Mouse (Mus musculus) limb, embryonic 10.5 days (tissue): Measurements from ENCODE around the gene Itpk1. TPM values are rescaled to one million over a fixed set of nuclear protein-coding genes. Genes with fewer than 3 reads are reported as not detected.
A peak's percentile ranks its signal among the peaks of the same experiment; 100 is the strongest.

Source experiments
- DNase-seq: peaks from one replicate; pipeline ENCODE4 v3.0.0-alpha.2; 2017; ENCODE audit warnings: low spot score
- H3K27ac ChIP-seq: fragments of 300-500 bp; sonication (generic); 2 replicates; pipeline ENCODE4 v1.5.1; 2016; ENCODE audit warnings: mild to moderate bottlenecking
- H3K27me3 ChIP-seq: fragments of 300-500 bp; sonication (generic); 2 replicates; pipeline ENCODE4 v1.6.1; 2016; ENCODE audit warnings: low read depth, mild to moderate bottlenecking; ENCODE audit not compliant: poor library complexity, severe bottlenecking
- H3K36me3 ChIP-seq: fragments of 300-500 bp; sonication (generic); 2 replicates; pipeline ENCODE4 v1.6.1; 2016; ENCODE audit warnings: mild to moderate bottlenecking, moderate library complexity
- H3K4me1 ChIP-seq: fragments of 300-500 bp; sonication (generic); 2 replicates; pipeline ENCODE4 v1.6.1; 2016
- H3K4me3 ChIP-seq: fragments of 300-500 bp; sonication (generic); 2 replicates; pipeline ENCODE4 v1.5.1; 2016; ENCODE audit warnings: mild to moderate bottlenecking, moderate library complexity
- H3K9me3 ChIP-seq: fragments of 300-500 bp; sonication (generic); replicated peaks from 2 replicates; pipeline ENCODE4 v1.6.1; 2016; ENCODE audit warnings: mild to moderate bottlenecking
- WGBS: fragments of 180-500 bp; shearing (Covaris S2); methylation state at CpG from one replicate; pipeline ENCODE4 v1.1.7; 2016; 5-methylcytosine and 5-hydroxymethylcytosine counted together
- polyA plus RNA-seq: library from polyadenylated mRNA; unstranded; fragments of >200 nt; fragmentation: Nextera tagmentation; extraction: Ambion mirVana; gene quantifications from 2 replicates; pipeline ENCODE4 v1.2.1, GENCODE M21; 2016

Gene Itpk1
- polyA plus RNA-seq, 1 experiment from 2014 or later = 9.7 TPM

- Histone ChIP-seq H3K4me3 (no peak overlapping the region), H3K36me3 (0 out of 2 replicates have a peak, but pooled peaks cover 2% of the 10 kb centered on the region), H3K27me3 (no peaks in the 10 kb centered on the region), H3K9me3 (no peaks in the 10 kb centered on the region), H3K27ac (no peak overlapping the region), H3K4me1 (peaks cover 29% of the 10 kb centered on the region)
- no peak for DNase-seq
- WGBS = 84% methylated on average over 4 of the region's 4 CpGs
These were observed 83.5 kb downstream of the Itpk1 start for GRCm38 (mm10) chr12:102621205-102621604.

GRCm38 (mm10) chr12:102619908-102620307, 84.8 kb downstream of the Itpk1 start:
- Histone ChIP-seq H3K9me3 (no peaks in the 10 kb centered on the region), H3K36me3 (0 out of 2 replicates have a peak, but pooled peaks cover 2% of the 10 kb centered on the region), H3K27me3 (no peaks in the 10 kb centered on the region), H3K27ac (no peak overlapping the region), H3K4me1 (peaks cover 31% of the 10 kb centered on the region), H3K4me3 (no peak overlapping the region)
- DNase-seq = no peak
- 85% methylated on average over 7 of the region's 7 CpGs for WGBS

DNA sequence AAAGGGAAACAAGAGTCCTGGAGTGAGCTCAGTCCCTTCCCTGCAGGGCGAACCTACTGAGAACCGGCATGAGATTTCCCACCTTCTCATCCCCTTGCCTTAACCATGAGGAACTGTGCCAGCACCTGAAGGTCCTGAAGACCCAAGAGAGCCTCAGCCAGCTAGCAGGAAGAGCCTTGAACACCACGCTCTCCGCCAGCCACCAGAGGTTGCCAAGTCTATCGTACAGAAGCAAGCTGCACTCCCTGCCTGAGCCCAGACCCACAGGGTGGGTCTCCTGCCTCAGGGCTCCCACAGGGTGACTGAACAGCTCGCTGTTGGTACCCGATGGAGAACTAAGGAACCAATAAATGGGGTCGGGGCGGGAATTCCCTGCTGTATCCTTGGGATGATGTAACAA, 86.6 kb downstream of the Itpk1 start:
- Histone ChIP-seq H3K27ac (no peak overlapping the region; the same call in 1 of the 2 replicates), H3K27me3 (no peaks in the 10 kb centered on the region), H3K4me1 (peaks cover 31% of the 10 kb centered on the region), H3K9me3 (no peaks in the 10 kb centered on the region), H3K4me3 (no peak overlapping the region), H3K36me3 (0 out of 2 replicates have a peak, but pooled peaks cover 2% of the 10 kb centered on the region)
- 70% methylated on average over 9 of the region's 9 CpGs for WGBS
- no peak for DNase-seq

- DNase-seq = no peak
- Histone ChIP-seq H3K4me3 (no peak overlapping the region), H3K9me3 (no peaks in the 10 kb centered on the region), H3K4me1 (peaks cover 26% of the 10 kb centered on the region), H3K27ac (0 out of 2 replicates have a peak overlapping the region, but pooled peaks have one; percentile 22), H3K27me3 (no peaks in the 10 kb centered on the region), H3K36me3 (0 out of 2 replicates have a peak, but pooled peaks cover 2% of the 10 kb centered on the region)
- WGBS = 47% methylated on average over 7 of the region's 7 CpGs
These were observed 87.7 kb downstream of the Itpk1 start for GRCm38 (mm10) chr12:102616843-102617519.

- H3K36me3 ChIP-seq = no peaks in the 10 kb centered on the region
- H3K4me3 ChIP-seq = no peak overlapping the region
- no peaks in the 10 kb centered on the region for H3K27me3 ChIP-seq
- H3K9me3 ChIP-seq = no peaks in the 10 kb centered on the region
- H3K4me1 ChIP-seq = peaks cover 26% of the 10 kb centered on the region
- no peak for DNase-seq
- 53% methylated on average over 4 of the region's 4 CpGs for WGBS
- H3K27ac ChIP-seq = no peak overlapping the region
These were observed 88.5 kb downstream of the Itpk1 start for GRCm38 (mm10) chr12:102616201-102616600.

DNA sequence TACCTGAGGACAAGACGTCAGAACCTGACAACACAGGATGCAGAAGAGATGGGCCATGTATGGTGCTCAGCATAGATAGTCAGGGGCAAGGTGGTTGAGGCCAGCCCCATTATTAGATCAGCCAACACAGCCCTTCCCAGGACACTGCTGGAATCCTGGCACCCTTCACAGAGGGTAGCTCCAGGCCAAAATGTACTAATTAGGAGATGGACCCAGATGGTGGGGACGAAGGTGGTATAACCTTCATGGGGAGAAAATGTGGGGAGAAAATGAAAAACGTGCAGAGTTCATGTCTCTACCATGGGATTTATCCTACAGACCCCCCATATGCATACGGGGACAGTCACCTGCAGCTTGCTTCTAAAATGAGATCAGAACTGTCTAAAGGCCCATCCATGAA, 91.3 kb downstream of the Itpk1 start:
- WGBS = 90% methylated on average over 4 of the region's 4 CpGs
- H3K27ac ChIP-seq = no peak overlapping the region
- H3K9me3 ChIP-seq = no peaks in the 10 kb centered on the region
- no peak for DNase-seq
- peaks cover 22% of the 10 kb centered on the region for H3K4me1 ChIP-seq
- H3K4me3 ChIP-seq = no peak overlapping the region
- H3K27me3 ChIP-seq = no peaks in the 10 kb centered on the region
- H3K36me3 ChIP-seq = no peaks in the 10 kb centered on the region

GRCm38 (mm10) chr12:102612431-102612830, 92.3 kb downstream of the Itpk1 start:
- Histone ChIP-seq H3K27me3 (no peaks in the 10 kb centered on the region), H3K9me3 (no peaks in the 10 kb centered on the region), H3K27ac (no peak overlapping the region), H3K4me3 (no peak overlapping the region), H3K4me1 (peaks cover 15% of the 10 kb centered on the region), H3K36me3 (no peaks in the 10 kb centered on the region)
- WGBS = 95% methylated on average over 1 of the region's 1 CpGs
- no peak for DNase-seq

GRCm38 (mm10) chr12:102610927-102611326, 93.8 kb downstream of the Itpk1 start:
- 91% methylated on average over 8 of the region's 8 CpGs for WGBS
- Histone ChIP-seq H3K27me3 (no peaks in the 10 kb centered on the region), H3K27ac (no peak overlapping the region)

GRCm38 (mm10) chr12:102607808-102608517, 96.8 kb downstream of the Itpk1 start:
- Histone ChIP-seq H3K4me1 (no peaks in the 10 kb centered on the region), H3K36me3 (no peaks in the 10 kb centered on the region), H3K4me3 (no peak overlapping the region), H3K27ac (no peak overlapping the region), H3K27me3 (no peaks in the 10 kb centered on the region), H3K9me3 (no peaks in the 10 kb centered on the region)
- DNase-seq = no peak
- WGBS = 90% methylated on average over 11 of the region's 11 CpGs

More at GRCm38 (mm10) chr12:102610927-102611326, 93.8 kb downstream of the Itpk1 start:
- Histone ChIP-seq H3K4me1 (no peaks in the 10 kb centered on the region), H3K36me3 (no peaks in the 10 kb centered on the region), H3K4me3 (no peak overlapping the region), H3K9me3 (no peaks in the 10 kb centered on the region)
- no peak for DNase-seq

DNA sequence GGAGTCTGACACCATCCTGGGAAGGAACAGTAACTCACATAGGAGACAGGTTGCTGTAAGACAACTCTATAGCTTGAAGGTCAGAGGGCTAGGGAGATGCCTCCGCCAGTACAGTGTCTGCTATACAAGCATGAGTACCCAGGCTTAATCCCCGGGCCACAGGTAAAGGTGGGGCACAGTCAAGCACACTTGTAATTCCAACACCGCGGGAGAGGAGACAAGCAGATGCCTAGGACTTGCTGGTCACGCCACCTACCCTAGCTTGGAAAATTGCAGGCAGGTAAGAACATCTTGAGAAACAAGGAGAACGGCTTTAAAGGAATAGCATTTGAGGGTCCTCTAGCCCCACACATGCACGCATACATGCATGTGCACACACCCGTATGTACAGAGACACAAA, 97.7 kb downstream of the Itpk1 start:
- Histone ChIP-seq H3K9me3 (no peaks in the 10 kb centered on the region), H3K27me3 (no peaks in the 10 kb centered on the region), H3K36me3 (no peaks in the 10 kb centered on the region), H3K4me3 (no peak overlapping the region), H3K27ac (no peak overlapping the region), H3K4me1 (peaks cover 7% of the 10 kb centered on the region)
- DNase-seq = no peak
- WGBS = 93% methylated on average over 8 of the region's 8 CpGs

DNA sequence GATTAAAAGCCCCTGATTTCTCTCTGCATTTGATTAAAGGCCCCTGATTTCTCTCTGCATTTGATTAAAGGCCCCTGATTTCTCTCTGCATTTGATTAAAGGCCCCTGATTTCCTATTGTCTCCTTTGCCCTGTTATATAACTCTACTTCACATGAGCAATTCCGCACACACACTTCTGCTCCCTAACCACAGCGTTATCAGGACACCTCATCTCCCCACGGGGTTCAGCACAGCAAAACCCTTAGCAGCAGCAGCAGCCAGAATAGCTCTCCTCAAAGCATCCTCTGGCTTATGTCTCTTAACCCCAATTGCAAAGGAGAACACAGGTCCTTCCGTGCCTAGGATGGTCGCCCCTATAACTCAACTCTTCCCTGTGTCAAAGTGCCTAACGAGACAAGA, 99.1 kb downstream of the Itpk1 start:
- no peak overlapping the region for H3K4me3 ChIP-seq
- H3K27me3 ChIP-seq = no peaks in the 10 kb centered on the region
- WGBS = 91% methylated on average over 6 of the region's 6 CpGs
- no peaks in the 10 kb centered on the region for H3K9me3 ChIP-seq
- no peak for DNase-seq
- no peak overlapping the region for H3K27ac ChIP-seq
- peaks cover 22% of the 10 kb centered on the region for H3K4me1 ChIP-seq
- no peaks in the 10 kb centered on the region for H3K36me3 ChIP-seq

DNA sequence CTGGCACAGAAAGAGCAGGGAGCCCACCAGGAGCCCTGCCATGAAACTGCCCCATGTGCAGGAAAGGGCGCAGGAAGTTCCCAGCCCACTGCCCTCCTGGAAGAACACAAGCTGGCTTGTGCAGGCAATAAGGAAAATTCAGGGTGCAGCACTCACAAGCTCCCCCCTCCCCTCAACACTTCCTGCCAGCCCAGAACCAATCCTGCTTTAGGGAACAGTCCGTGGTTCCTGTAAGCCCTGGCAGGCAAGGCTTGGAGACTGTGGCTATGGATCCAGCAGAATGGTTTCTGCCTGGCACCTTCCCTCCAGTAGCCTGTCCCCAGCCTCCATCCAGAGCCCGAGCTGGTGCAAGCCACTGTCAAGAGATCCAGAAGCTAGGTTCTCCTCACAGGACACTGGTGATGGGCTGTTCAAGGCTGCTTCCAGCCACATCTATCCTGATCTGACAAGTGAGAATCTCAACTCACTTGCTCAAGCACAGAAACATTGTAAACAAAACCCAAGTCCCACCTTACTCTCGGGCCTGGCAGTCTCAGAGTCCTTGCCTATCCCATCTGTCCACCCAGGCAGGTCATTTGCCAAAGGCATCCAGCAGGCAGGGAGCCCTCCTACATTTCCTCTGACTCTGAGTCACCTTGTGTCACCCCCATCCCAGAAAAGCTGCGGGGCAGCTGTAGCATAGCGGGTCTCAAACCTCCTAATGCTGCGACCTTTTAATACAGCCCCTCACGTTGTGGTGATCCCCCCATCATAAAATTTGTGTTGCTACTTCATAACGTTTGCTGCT, 102.3 kb downstream of the Itpk1 start:
- Histone ChIP-seq H3K4me3 (no peak overlapping the region), H3K27ac (peak overlapping the region; percentile 66; the same call in 1 of the 2 replicates), H3K4me1 (peaks cover 40% of the 10 kb centered on the region), H3K36me3 (peaks cover 6% of the 10 kb centered on the region; the same call in 1 of the 2 replicates), H3K27me3 (no peaks in the 10 kb centered on the region), H3K9me3 (no peaks in the 10 kb centered on the region; the same call in 1 of the 2 replicates)
- 77% methylated on average over 9 of the region's 9 CpGs for WGBS
- DNase-seq = no peak
